Comparison of ENCODE assay signal across 18 mouse cellular contexts in the genomic region with DNA sequence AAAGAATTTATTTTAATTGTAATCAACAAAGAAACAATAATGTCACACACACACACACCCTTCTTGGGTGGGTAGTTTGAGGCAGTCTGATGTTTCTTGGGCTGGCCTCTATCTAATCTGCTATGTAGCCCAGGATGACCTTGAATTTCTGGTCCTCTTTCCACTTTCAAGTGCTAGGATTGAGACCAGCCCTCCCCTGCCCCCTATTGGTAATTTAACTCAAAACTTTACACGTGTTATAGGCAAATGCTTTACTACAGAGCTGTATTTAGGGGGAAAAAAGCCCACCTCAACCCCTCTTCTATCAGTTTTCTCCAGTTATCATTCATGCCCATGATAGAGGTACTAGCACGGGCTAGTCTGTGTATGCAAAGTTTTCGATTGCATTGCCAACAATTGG. TPM values are rescaled to one million over a fixed set of nuclear protein-coding genes. Genes with fewer than 3 reads are reported as not detected.
DNase-seq lines count a peak whose midpoint lies in the region; ATAC-seq and TF ChIP-seq lines count a peak whose summit lies in the region.
"Had no signal": no experiment of that assay in that cellular context is flagged by ENCODE, and none has a peak within 500 bp of the region (broad histone marks: within the 10 kb centered on the region; RNA-seq: fewer than 3 reads in every experiment).

No protein-coding gene starts in this region.

- 51% methylated on average over 3 of the region's 3 CpGs for WGBS in intestine, postnatal 0 days
- 73% methylated on average over 3 of the region's 3 CpGs for WGBS in intestine, embryonic 16.5 days
- WGBS in stomach, embryonic 16.5 days: 65% methylated on average over 3 of the region's 3 CpGs

- no peaks in the 10 kb centered on the region for H3K9me3 ChIP-seq in intestine, postnatal 0 days (ENCODE audit: control insufficient read depth)
- no peaks in the 10 kb centered on the region for H3K9me3 ChIP-seq in intestine, embryonic 16.5 days (ENCODE audit: control insufficient read depth, low read length)
- H3K9me3 ChIP-seq in MEL (replicated peaks; ENCODE audit: insufficient read depth, low read length): no peaks in the 10 kb centered on the region
- no peaks in the 10 kb centered on the region for H3K9me3 ChIP-seq in stomach, embryonic 16.5 days (replicated peaks; ENCODE audit: control insufficient read depth, low read length)
- H3K9me3 ChIP-seq: forebrain, embryonic 13.5 days; G1E; limb, embryonic 15.5 days had no signal

- no peak overlapping the region for H3K9ac ChIP-seq in intestine, postnatal 0 days (ENCODE audit: low read depth, low read length)
- H3K9ac ChIP-seq in intestine, embryonic 16.5 days (ENCODE audit: low read depth, low read length): no peak overlapping the region
- H3K9ac ChIP-seq in MEL (ENCODE audit: control insufficient read depth, low read depth, low read length, poor library complexity, severe bottlenecking): no peak overlapping the region
- no peak overlapping the region for H3K9ac ChIP-seq in stomach, embryonic 16.5 days (ENCODE audit: low read length)
- H3K9ac ChIP-seq: forebrain, embryonic 13.5 days; limb, embryonic 15.5 days had no signal

- peak; percentile 44 for TF ChIP-seq RAD21 in MEL (IDR thresholded peaks at IDR 0.05; ENCODE audit: low read depth, low read length)

- no peak overlapping the region for H3K27ac ChIP-seq in intestine, postnatal 0 days (ENCODE audit: low read depth, low read length)
- H3K27ac ChIP-seq in intestine, embryonic 16.5 days (ENCODE audit: low read length): no peak overlapping the region
- no peak overlapping the region for H3K27ac ChIP-seq in MEL (ENCODE audit: control insufficient read depth, low read depth, low read length)
- peak overlapping the region; percentile 94 for H3K27ac ChIP-seq in stomach, embryonic 16.5 days (ENCODE audit: low read length)
- H3K27ac ChIP-seq: forebrain, embryonic 13.5 days; heart, adult 2 months; limb, embryonic 15.5 days had no signal

- TF ChIP-seq CTCF in intestine, postnatal 0 days (IDR thresholded peaks at IDR 0.05; ENCODE audit: low read depth): peak; percentile 53
- peak in 2 of 3 experiments; percentile 2 to 51; a peak in 2 of 6 replicates for TF ChIP-seq CTCF in MEL (IDR thresholded peaks at IDR 0.05 in 2 of 3, conservative IDR thresholded peaks at IDR 0.05 in 1 of 3; ENCODE audit: control insufficient read depth in 1 of 3, insufficient read depth in 1 of 3, low read depth in 2 of 3, low read length in 3 of 3, poor library complexity in 1 of 3, severe bottlenecking in 1 of 3)

- H3K4me1 ChIP-seq in intestine, postnatal 0 days (replicated peaks; ENCODE audit: control insufficient read depth, insufficient read depth, low read length): no peaks in the 10 kb centered on the region
- H3K4me1 ChIP-seq in intestine, embryonic 16.5 days (ENCODE audit: control insufficient read depth, insufficient read depth, low read length): peaks cover 25% of the 10 kb centered on the region; the same call in 1 of the 2 replicates
- peaks cover 4 to 6% of the 10 kb centered on the region in 2 experiments for H3K4me1 ChIP-seq in MEL (ENCODE audit: control insufficient read depth in 1 of 2, insufficient read depth in 2 of 2, low read length in 2 of 2)
- peaks cover 23% of the 10 kb centered on the region; the same call in 1 of the 2 replicates for H3K4me1 ChIP-seq in stomach, embryonic 16.5 days (ENCODE audit: control insufficient read depth, insufficient read depth, low read length)
- H3K4me1 ChIP-seq: forebrain, embryonic 13.5 days; limb, embryonic 15.5 days had no signal

- no peak overlapping the region for H3K4me2 ChIP-seq in intestine, postnatal 0 days (replicated peaks; ENCODE audit: low read depth)
- no peak overlapping the region for H3K4me2 ChIP-seq in intestine, embryonic 16.5 days (ENCODE audit: low read depth, low read length)
- no peak overlapping the region for H3K4me2 ChIP-seq in stomach, embryonic 16.5 days (ENCODE audit: low read depth, low read length)
- H3K4me2 ChIP-seq: forebrain, embryonic 13.5 days; limb, embryonic 15.5 days had no signal

- TF ChIP-seq POLR2A in MEL (IDR thresholded peaks at IDR 0.05; ENCODE audit: control insufficient read depth in 1 of 2, insufficient read depth in 1 of 2, low read depth in 1 of 2, low read length in 2 of 2, poor library complexity in 1 of 2): no peak

- H3K27me3 ChIP-seq in intestine, postnatal 0 days (replicated peaks; ENCODE audit: control insufficient read depth, insufficient read depth, low read length): no peaks in the 10 kb centered on the region
- H3K27me3 ChIP-seq in intestine, embryonic 16.5 days (replicated peaks; ENCODE audit: control insufficient read depth, insufficient read depth, low read length): no peaks in the 10 kb centered on the region
- no peaks in the 10 kb centered on the region for H3K27me3 ChIP-seq in MEL (ENCODE audit: control insufficient read depth in 1 of 2, insufficient read depth in 2 of 2, low read length in 2 of 2)
- no peaks in the 10 kb centered on the region for H3K27me3 ChIP-seq in stomach, embryonic 16.5 days (ENCODE audit: control insufficient read depth, insufficient read depth, low read length)
- H3K27me3 ChIP-seq: forebrain, embryonic 13.5 days; limb, embryonic 15.5 days had no signal

- peak; percentile 41 for DNase-seq in lung, postnatal 36 days
- DNase-seq in lung, postnatal 14 days: no peak
- peak; percentile 19 for DNase-seq in MEL (ENCODE audit: low read depth, low spot score)
- no peak for DNase-seq in left cerebral cortex, adult 8-10 months (ENCODE audit: low spot score in 2 of 2)
- no peak for DNase-seq in spleen, postnatal 14 days (ENCODE audit: low spot score in 2 of 2)
- DNase-seq: cerebellum, adult 11 months; heart, adult 2 months; heart, postnatal 14 days; right cerebral cortex, adult 18-20 months; thymus, adult 2 months had no signal

- TF ChIP-seq EP300 in MEL (IDR thresholded peaks at IDR 0.05; ENCODE audit: low read depth in 1 of 2, low read length in 2 of 2): no peak

- no peak for ATAC-seq in intestine, postnatal 0 days
- no peak for ATAC-seq in intestine, embryonic 16.5 days
- no peak for ATAC-seq in stomach, embryonic 16.5 days (ENCODE audit: insufficient read depth, low FRiP score)
- ATAC-seq: forebrain, embryonic 13.5 days; hindbrain, embryonic 16.5 days; midbrain, embryonic 16.5 days had no signal

- no peaks in the 10 kb centered on the region for H3K79me2 ChIP-seq in MEL (ENCODE audit: control insufficient read depth, insufficient read depth, low read length, poor library complexity)

- H3K36me3 ChIP-seq in intestine, postnatal 0 days (ENCODE audit: control insufficient read depth, insufficient read depth): peaks cover 4% of the 10 kb centered on the region; the same call in 1 of the 2 replicates
- H3K36me3 ChIP-seq in intestine, embryonic 16.5 days (ENCODE audit: control insufficient read depth, insufficient read depth, low read length): no peaks in the 10 kb centered on the region
- H3K36me3 ChIP-seq in MEL (ENCODE audit: control insufficient read depth in 1 of 2, insufficient read depth in 2 of 2, low read length in 2 of 2): peaks cover 0 to 2% of the 10 kb centered on the region in 2 experiments; a peak in 1 of 4 replicates
- H3K36me3 ChIP-seq in stomach, embryonic 16.5 days (ENCODE audit: control insufficient read depth, insufficient read depth, low read length): no peaks in the 10 kb centered on the region
- H3K36me3 ChIP-seq: G1E; limb, embryonic 15.5 days had no signal

- no peak overlapping the region for H3K4me3 ChIP-seq in intestine, postnatal 0 days (ENCODE audit: low read depth, low read length)
- no peak overlapping the region for H3K4me3 ChIP-seq in intestine, embryonic 16.5 days (ENCODE audit: low read length)
- H3K4me3 ChIP-seq in MEL (ENCODE audit: control insufficient read depth in 1 of 2, insufficient read depth in 1 of 2, low read depth in 2 of 2, low read length in 2 of 2): no peak overlapping the region
- no peak overlapping the region for H3K4me3 ChIP-seq in stomach, embryonic 16.5 days (replicated peaks; ENCODE audit: low read length)
- H3K4me3 ChIP-seq: forebrain, embryonic 13.5 days; heart, adult 2 months; limb, embryonic 15.5 days had no signal

TF ChIP-seq in MEL, 35 proteins besides CTCF, POLR2A, EP300 and RAD21:
- no peak for TF ChIP-seq GABPA (IDR thresholded peaks at IDR 0.05; ENCODE audit: low read depth, low read length)
- peak; percentile 46 for TF ChIP-seq SMC3 (IDR thresholded peaks at IDR 0.05; ENCODE audit: low read depth, low read length)
- TF ChIP-seq E2F4 (IDR thresholded peaks at IDR 0.05; ENCODE audit: borderline replicate concordance, low read depth, low read length): no peak
- TF ChIP-seq ZC3H11A (IDR thresholded peaks at IDR 0.05; ENCODE audit: low read depth, low read length): 0 out of 2 replicates have a peak, but pooled peaks have one; percentile 36
- TF ChIP-seq BHLHE40 (IDR thresholded peaks at IDR 0.05; ENCODE audit: borderline replicate concordance, low read depth, low read length): no peak
- TF ChIP-seq CHD1 (IDR thresholded peaks at IDR 0.05; ENCODE audit: low read depth, low read length): no peak
- no peak for TF ChIP-seq POLR2AphosphoS5 (IDR thresholded peaks at IDR 0.05; ENCODE audit: borderline replicate concordance, low read depth, low read length)
- TF ChIP-seq NRF1 (IDR thresholded peaks at IDR 0.05; ENCODE audit: insufficient read depth, low read depth, low read length, poor library complexity, severe bottlenecking): no peak
TF ChIP-seq in MEL: peak in this region for 2.

RNA-seq across cellular contexts. Expression of gene Tango6, which starts 37.9 kb away (rescaled TPM):
- polyA plus RNA-seq in intestine, postnatal 0 days (2015; fragmentation: Nextera tagmentation; extraction: Ambion mirVana): 1.7 and 1.9 TPM in 2 replicates
- polyA plus RNA-seq in intestine, embryonic 16.5 days (2015; fragmentation: Nextera tagmentation; extraction: Ambion mirVana): 7.2 and 7.4 TPM in 2 replicates
- 3.0 and 3.3 TPM in 2 replicates for total RNA-seq in MEL (2012; rRNA removed)
- 1 to 10 TPM in 1 of 2 experiments, not detected in 1; 6.1 TPM for polyA plus RNA-seq in MEL (2012; ENCODE audit: insufficient read depth in 1 of 2, insufficient read length in 2 of 2, low read depth in 1 of 2, low replicate concordance in 2 of 2, missing spikeins in 1 of 2)
- 8.6 and 9.4 TPM in 2 replicates for polyA plus RNA-seq in stomach, embryonic 16.5 days (2015; fragmentation: Nextera tagmentation; extraction: Ambion mirVana)
- total RNA-seq in left cerebral cortex, adult 8-10 months (2022): 1 to 10 TPM; 6.3 to 7.3 (median 7.0) TPM

RNA-seq across cellular contexts. Expression of gene Cdh1, which starts 41.8 kb away (rescaled TPM):
- polyA plus RNA-seq in intestine, postnatal 0 days (2015; fragmentation: Nextera tagmentation; extraction: Ambion mirVana): 82.1 and 88.1 TPM in 2 replicates
- 170 and 181 TPM in 2 replicates for polyA plus RNA-seq in intestine, embryonic 16.5 days (2015; fragmentation: Nextera tagmentation; extraction: Ambion mirVana)
- total RNA-seq in MEL (2012; rRNA removed): not detected in 2 replicates
- not detected for polyA plus RNA-seq in MEL (2012; ENCODE audit: insufficient read depth in 1 of 2, insufficient read length in 2 of 2, low read depth in 1 of 2, low replicate concordance in 2 of 2, missing spikeins in 1 of 2)
- polyA plus RNA-seq in stomach, embryonic 16.5 days (2015; fragmentation: Nextera tagmentation; extraction: Ambion mirVana): 215 and 267 TPM in 2 replicates
- 1 to 10 TPM; 1.9 to 2.9 (median 2.3) TPM for total RNA-seq in left cerebral cortex, adult 8-10 months (2022)
- total RNA-seq: heart, adult 2 months had no signal
- polyA plus RNA-seq: G1E had no signal

Comparison
In these comparisons a context has a peak if more than half of its experiments do, and no peak if none do; other contexts are left out.
1. DNase-seq: peak in lung, postnatal 36 days (single experiment) and MEL (single experiment); none in lung, postnatal 14 days (single experiment), left cerebral cortex, adult 8-10 months (0 of 2) and spleen, postnatal 14 days (0 of 2).
2. RNA of gene Cdh1, which starts 41.8 kb away (polyA plus RNA-seq): 215 to 267 TPM in stomach, embryonic 16.5 days, 170 to 181 TPM in intestine, embryonic 16.5 days and 82.1 to 88.1 TPM in intestine, postnatal 0 days; not detected in MEL; every median in the first group is over 10 times any median in the second.